Mouse (Mus musculus) thymus, adult 2 months (tissue): Measurements from ENCODE around the gene Pglyrp1. TPM values are rescaled to one million over a fixed set of nuclear protein-coding genes. Genes with fewer than 3 reads are reported as not detected.
A peak's percentile ranks its signal among the peaks of the same experiment; 100 is the strongest.

Source experiments
- DNase-seq: peaks from one replicate; pipeline ENCODE4 v3.0.0; 2021
- H3K27ac ChIP-seq: fragments of 200-500 bp; 2 replicates; pipeline ENCODE4 v1.5.1; 2012; ENCODE audit warnings: low read length, control low read depth; ENCODE audit not compliant: control insufficient read depth, insufficient read depth
- H3K27me3 ChIP-seq: fragments of 200-500 bp; 2 replicates; pipeline ENCODE4 v1.6.1; 2012; ENCODE audit warnings: mild to moderate bottlenecking, low read length, moderate library complexity, mixed read lengths; ENCODE audit not compliant: control insufficient read depth, insufficient read depth
- H3K36me3 ChIP-seq: fragments of 200-500 bp; 2 replicates; pipeline ENCODE4 v1.6.1; 2012; ENCODE audit warnings: mild to moderate bottlenecking, low read length, moderate library complexity; ENCODE audit not compliant: control insufficient read depth, insufficient read depth
- H3K4me1 ChIP-seq: fragments of 200-500 bp; replicated peaks from 2 replicates; pipeline ENCODE4 v1.6.1; 2012; ENCODE audit warnings: low read length; ENCODE audit not compliant: control insufficient read depth, insufficient read depth
- H3K4me3 ChIP-seq: fragments of 200-500 bp; 2 replicates; pipeline ENCODE4 v1.5.1; 2012; ENCODE audit warnings: mild to moderate bottlenecking, low read length, control low read depth, moderate library complexity; ENCODE audit not compliant: control insufficient read depth, insufficient read depth
- CTCF ChIP-seq: fragments of 200-500 bp; IDR thresholded peaks from 2 replicates; pipeline ENCODE4 v1.5.1; 2012; ENCODE audit warnings: mild to moderate bottlenecking, control low read depth, low read length, moderate library complexity, borderline replicate concordance; ENCODE audit not compliant: control insufficient read depth, poor library complexity, insufficient read depth; ENCODE audit errors: extremely low read depth
- POLR2A ChIP-seq: fragments of 200-500 bp; IDR thresholded peaks from 2 replicates; pipeline ENCODE4 v1.6.1; 2012; ENCODE audit warnings: mild to moderate bottlenecking, low read length, control low read depth, moderate library complexity; ENCODE audit not compliant: control insufficient read depth, poor library complexity, insufficient read depth; ENCODE audit errors: extremely low read depth
- WGBS: fragments of 180-500 bp; shearing (Covaris S2); methylation state at CpG from one replicate; pipeline ENCODE4 v1.1.7; 2018; 5-methylcytosine and 5-hydroxymethylcytosine counted together
- polyA plus RNA-seq: library from polyadenylated mRNA; depleted of rRNA; stranded (reverse); fragments of >200 nt; gene quantifications from 2 replicates; pipeline ENCODE4 v1.2.3, GENCODE M21; 2012

The Pglyrp1 gene
- polyA plus RNA-seq, 1 experiment, result 49.8 TPM

DNA sequence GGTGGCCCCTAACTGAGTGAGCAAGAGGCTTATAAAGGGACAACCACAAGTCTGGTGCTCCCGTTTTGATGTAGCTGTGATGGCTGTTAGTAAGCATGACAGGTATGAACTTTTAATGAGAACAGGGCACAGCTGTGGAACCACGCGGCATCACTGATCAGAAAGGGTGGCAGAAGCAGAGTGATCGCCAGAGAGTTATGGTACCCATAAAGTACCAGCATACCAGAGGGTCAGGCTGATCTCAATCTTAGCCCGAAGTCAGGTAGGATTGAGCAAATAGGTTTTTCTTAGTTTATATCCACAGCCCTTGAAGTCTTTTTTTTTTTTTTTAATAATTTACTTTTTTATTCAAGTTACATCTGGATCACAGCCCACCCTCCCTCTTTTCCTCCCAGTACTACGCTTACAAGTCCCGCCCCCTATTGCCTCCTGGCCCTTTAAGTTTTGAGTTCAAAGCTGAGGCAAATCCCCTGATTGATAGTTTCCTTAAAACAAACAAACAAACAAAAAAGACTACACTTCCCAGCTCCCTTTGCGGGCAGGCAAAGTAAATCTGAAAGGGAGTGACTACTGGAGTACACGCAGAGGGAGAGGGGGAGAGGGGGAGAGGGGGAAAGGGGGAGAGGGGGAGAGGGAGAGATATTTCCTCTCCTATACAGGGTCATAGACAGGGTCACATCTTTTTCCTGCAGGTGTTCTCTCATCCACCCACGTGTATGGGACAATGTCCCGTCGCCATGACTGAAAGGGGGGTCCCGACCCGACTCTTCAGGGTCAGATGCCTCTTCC is 1.1 kb downstream of the Pglyrp1 start:
- WGBS, result 35% methylated on average over 13 of the region's 14 CpGs
- no peaks in the 10 kb centered on the region for H3K36me3 ChIP-seq
- no peak overlapping the region for H3K4me3 ChIP-seq
- H3K27ac ChIP-seq, result no peak overlapping the region
- no peak for TF ChIP-seq POLR2A
- no peak for DNase-seq
- H3K4me1 ChIP-seq, result no peaks in the 10 kb centered on the region
- no peaks in the 10 kb centered on the region for H3K27me3 ChIP-seq

- TF ChIP-seq POLR2A (no peak), CTCF (no peak)
- no peaks in the 10 kb centered on the region for H3K4me1 ChIP-seq
- H3K27me3 ChIP-seq, result no peaks in the 10 kb centered on the region
- H3K36me3 ChIP-seq, result no peaks in the 10 kb centered on the region
- 11% methylated on average over 7 of the region's 7 CpGs for WGBS
- H3K27ac ChIP-seq, result no peak overlapping the region
- no peak overlapping the region for H3K4me3 ChIP-seq
- no peak for DNase-seq
Observed at GRCm38 (mm10) chr7:18872816-18873215, 1.7 kb downstream of the Pglyrp1 start.

- no peaks in the 10 kb centered on the region for H3K27me3 ChIP-seq
- TF ChIP-seq POLR2A, result no peak
- peak; percentile 77; the same call in 1 of the 2 replicates for TF ChIP-seq CTCF
- WGBS, result under 1% methylated on average over 10 of the region's 10 CpGs
- H3K27ac ChIP-seq, result no peak overlapping the region
- H3K4me1 ChIP-seq, result no peaks in the 10 kb centered on the region
- H3K4me3 ChIP-seq, result no peak overlapping the region
- DNase-seq, result peak; percentile 70
- H3K36me3 ChIP-seq, result no peaks in the 10 kb centered on the region
Observed at GRCm38 (mm10) chr7:18873253-18873652, 2.1 kb downstream of the Pglyrp1 start.

- no peak for TF ChIP-seq POLR2A
- no peak for TF ChIP-seq CTCF
- Histone ChIP-seq H3K27me3 (no peaks in the 10 kb centered on the region), H3K27ac (no peak overlapping the region), H3K4me1 (no peaks in the 10 kb centered on the region), H3K4me3 (no peak overlapping the region), H3K36me3 (no peaks in the 10 kb centered on the region)
- WGBS, result 83% methylated on average over 5 of the region's 5 CpGs
- no peak for DNase-seq
Observed at GRCm38 (mm10) chr7:18875372-18875771, 4.2 kb downstream of the Pglyrp1 start.

DNA sequence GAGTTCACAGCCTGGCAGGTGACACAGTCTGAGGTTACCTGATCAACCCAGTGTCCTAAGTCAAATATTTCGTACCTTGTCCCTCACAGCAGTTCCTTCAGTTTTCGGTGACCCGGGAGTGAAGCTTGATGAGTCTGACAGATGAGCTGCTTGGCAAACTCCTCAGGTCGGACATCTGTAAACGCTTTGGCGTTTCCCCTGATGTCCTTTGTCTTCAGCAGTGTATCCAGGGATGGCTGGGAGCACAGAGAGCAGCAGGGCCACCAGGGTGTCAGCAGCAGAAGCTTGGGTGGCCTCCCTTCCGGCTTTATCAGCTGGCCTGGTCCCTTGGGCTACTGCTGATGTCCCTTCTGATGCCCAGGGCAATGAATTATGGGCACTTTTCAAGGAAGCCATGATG is 7.6 kb downstream of the Pglyrp1 start:
- 85% methylated on average over 7 of the region's 7 CpGs for WGBS

GRCm38 (mm10) chr7:18883991-18884744 is 13.0 kb downstream of the Pglyrp1 start:
- Histone ChIP-seq H3K4me3 (peak overlapping the region; percentile 14), H3K36me3 (no peaks in the 10 kb centered on the region), H3K27me3 (no peaks in the 10 kb centered on the region), H3K27ac (no peak overlapping the region), H3K4me1 (peaks cover 6% of the 10 kb centered on the region)
- TF ChIP-seq POLR2A (no peak), CTCF (no peak)
- 43% methylated on average over 9 of the region's 9 CpGs for WGBS
- DNase-seq, result no peak

More for the DNA sequence above, 7.6 kb downstream of the Pglyrp1 start:
- Histone ChIP-seq H3K36me3 (no peaks in the 10 kb centered on the region), H3K4me3 (no peak overlapping the region), H3K27ac (no peak overlapping the region), H3K27me3 (no peaks in the 10 kb centered on the region), H3K4me1 (peaks cover 2% of the 10 kb centered on the region; the same call in 1 of the 2 replicates)
- DNase-seq, result no peak
- TF ChIP-seq POLR2A (no peak), CTCF (no peak)
